Mouse (Mus musculus) bone marrow, adult 2 months (tissue): ENCODE data around the gene Gucy2d. TPM values are rescaled to one million over a fixed set of nuclear protein-coding genes. Genes with fewer than 3 reads are reported as not detected.

Experiments used
- H3K27ac ChIP-seq: fragments of 200-500 bp; 2 replicates; pipeline ENCODE4 v1.5.1; 2012; ENCODE audit warnings: low read depth, mild to moderate bottlenecking, control low read depth, inconsistent platforms, low read length; ENCODE audit not compliant: control insufficient read depth, poor library complexity, insufficient read depth
- H3K4me1 ChIP-seq: fragments of 200-500 bp; 2 replicates; pipeline ENCODE4 v1.6.1; 2011; ENCODE audit warnings: low read length; ENCODE audit not compliant: control insufficient read depth, insufficient read depth
- H3K4me3 ChIP-seq: fragments of 200-500 bp; replicated peaks from 2 replicates; pipeline ENCODE3; 2011; ENCODE audit warnings: mild to moderate bottlenecking, low read depth, low read length, control low read depth; ENCODE audit not compliant: control insufficient read depth
- CTCF ChIP-seq: fragments of 200-500 bp; IDR thresholded peaks from 2 replicates; pipeline ENCODE4 v1.5.1; 2011; ENCODE audit warnings: low read length, control low read depth; ENCODE audit not compliant: control insufficient read depth, insufficient read depth
- POLR2A ChIP-seq: fragments of 200-500 bp; IDR thresholded peaks from 2 replicates; pipeline ENCODE4 v1.6.1; 2011; ENCODE audit warnings: low read depth, mild to moderate bottlenecking, control low read depth, low read length, borderline replicate concordance; ENCODE audit not compliant: control insufficient read depth
- WGBS: fragments of 180-500 bp; shearing (Covaris S2); methylation state at CpG from one replicate; pipeline ENCODE4 v1.1.7; 2018; 5-methylcytosine and 5-hydroxymethylcytosine counted together
- polyA plus RNA-seq: library from polyadenylated mRNA; stranded (reverse); fragments of >200 nt; gene quantifications from 2 replicates; pipeline ENCODE4 v1.2.4, GENCODE M21; 2011; ENCODE audit warnings: low replicate concordance; ENCODE audit not compliant: missing spikeins, insufficient read depth, insufficient read length

Gucy2d gene
- polyA plus RNA-seq, 1 experiment, result not detected

DNA sequence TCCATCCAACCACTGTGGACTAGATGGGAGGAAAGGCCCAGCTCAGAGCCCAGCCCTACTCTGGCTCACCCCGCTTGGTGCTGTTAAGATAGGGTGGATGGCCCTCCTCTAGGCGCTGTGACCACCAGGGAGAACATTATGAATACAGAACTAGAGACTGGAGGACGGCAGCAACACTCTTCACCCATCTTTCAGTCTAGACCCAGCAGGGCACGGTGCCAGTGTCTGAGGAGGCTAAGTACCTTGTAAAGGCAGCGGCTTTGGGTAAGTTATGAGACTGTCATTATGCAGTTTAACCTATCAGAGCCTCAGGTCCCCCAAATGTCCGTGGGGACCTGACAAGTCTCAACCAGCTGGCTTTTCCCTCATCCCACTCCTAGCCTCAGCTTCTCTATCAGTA is 48.9 kb downstream of the Gucy2d start, which contains the start of gene Lrrc32:
Lrrc32 (plus strand) TSS at position 153 of the 400 bp plus-strand sequence.
- WGBS, result 41% methylated on average over 6 of the region's 6 CpGs
- peak within 1 kb of the TSS; percentile 24 for H3K4me3 ChIP-seq
- TF ChIP-seq CTCF (no peak), POLR2A (no peak)
- no peak within 1 kb of the TSS; the same call in 1 of the 2 replicates for H3K27ac ChIP-seq
- peaks cover 6% of the 10 kb centered on the region for H3K4me1 ChIP-seq

GRCm38 (mm10) chr7:98489623-98490084 is 49.4 kb downstream of the Gucy2d start:
- under 1% methylated on average over 50 of the region's 50 CpGs for WGBS
- Histone ChIP-seq H3K27ac (no peak overlapping the region; the same call in 1 of the 2 replicates), H3K4me3 (no peak overlapping the region), H3K4me1 (peaks cover 6% of the 10 kb centered on the region)
- TF ChIP-seq POLR2A (no peak; the same call in 1 of the 2 replicates), CTCF (no peak)

GRCm38 (mm10) chr7:98490328-98490727 is 50.1 kb downstream of the Gucy2d start:
- H3K4me3 ChIP-seq, result no peak overlapping the region
- TF ChIP-seq CTCF (no peak), POLR2A (no peak)
- no peak overlapping the region for H3K27ac ChIP-seq
- peaks cover 6% of the 10 kb centered on the region for H3K4me1 ChIP-seq
- 57% methylated on average over 4 of the region's 4 CpGs for WGBS

DNA sequence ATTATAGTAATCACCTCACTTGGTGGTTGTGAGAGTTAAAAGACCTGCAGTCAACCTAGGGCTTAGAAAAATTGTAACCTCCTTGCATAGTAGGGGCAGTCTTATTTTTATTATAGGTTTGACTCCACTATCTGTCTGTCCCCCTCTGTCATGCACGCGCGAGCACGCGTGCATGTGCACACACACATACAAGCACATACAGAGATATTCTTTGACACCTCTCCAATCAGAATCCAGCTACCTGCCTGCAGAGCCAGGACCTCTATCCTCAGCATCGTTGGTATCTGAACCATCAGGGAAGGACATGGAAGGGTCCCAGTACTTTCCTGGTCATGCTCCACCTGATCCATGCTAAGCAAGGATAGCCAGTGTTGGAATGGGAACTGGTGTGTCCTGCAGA is 50.7 kb downstream of the Gucy2d start:
- 88% methylated on average over 6 of the region's 6 CpGs for WGBS
- Histone ChIP-seq H3K4me3 (no peak overlapping the region), H3K27ac (no peak overlapping the region), H3K4me1 (peaks cover 4% of the 10 kb centered on the region)
- TF ChIP-seq POLR2A (no peak), CTCF (no peak)

GRCm38 (mm10) chr7:98491451-98492200 is 51.4 kb downstream of the Gucy2d start:
- 59% methylated on average over 9 of the region's 9 CpGs for WGBS
- peaks cover 2% of the 10 kb centered on the region for H3K4me1 ChIP-seq
- TF ChIP-seq POLR2A (no peak), CTCF (no peak)
- no peak overlapping the region for H3K4me3 ChIP-seq
- H3K27ac ChIP-seq, result no peak overlapping the region

DNA sequence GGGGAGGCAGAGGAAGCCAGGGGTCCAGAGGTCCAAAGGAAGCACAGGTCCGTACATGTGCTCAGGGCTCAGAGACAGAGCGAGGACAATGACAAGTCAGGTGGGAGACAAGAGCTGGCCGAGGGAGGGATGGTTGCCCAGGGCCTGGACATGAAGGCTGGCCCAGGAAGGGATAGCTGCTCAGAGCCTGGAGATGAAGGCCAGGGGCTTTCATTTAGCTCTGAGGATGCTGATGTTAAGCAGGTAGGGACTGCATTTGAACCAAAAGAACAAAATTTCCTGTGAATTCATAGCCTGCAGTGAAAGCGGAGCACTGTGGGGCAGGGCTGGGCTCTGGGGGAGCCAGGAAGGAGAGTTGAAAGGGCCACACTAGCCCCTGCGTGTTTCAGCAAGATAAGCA is 52.1 kb downstream of the Gucy2d start:
- Histone ChIP-seq H3K4me1 (peaks cover 2% of the 10 kb centered on the region), H3K4me3 (no peak overlapping the region), H3K27ac (no peak overlapping the region)
- no peak for TF ChIP-seq POLR2A
- TF ChIP-seq CTCF, result no peak
- 75% methylated on average over 5 of the region's 5 CpGs for WGBS

- Histone ChIP-seq H3K4me3 (no peak overlapping the region), H3K27ac (no peak overlapping the region), H3K4me1 (peaks cover 2% of the 10 kb centered on the region)
- 48% methylated on average over 2 of the region's 2 CpGs for WGBS
- TF ChIP-seq CTCF (no peak), POLR2A (no peak)
Observed at GRCm38 (mm10) chr7:98493307-98493706, 53.1 kb downstream of the Gucy2d start.

DNA sequence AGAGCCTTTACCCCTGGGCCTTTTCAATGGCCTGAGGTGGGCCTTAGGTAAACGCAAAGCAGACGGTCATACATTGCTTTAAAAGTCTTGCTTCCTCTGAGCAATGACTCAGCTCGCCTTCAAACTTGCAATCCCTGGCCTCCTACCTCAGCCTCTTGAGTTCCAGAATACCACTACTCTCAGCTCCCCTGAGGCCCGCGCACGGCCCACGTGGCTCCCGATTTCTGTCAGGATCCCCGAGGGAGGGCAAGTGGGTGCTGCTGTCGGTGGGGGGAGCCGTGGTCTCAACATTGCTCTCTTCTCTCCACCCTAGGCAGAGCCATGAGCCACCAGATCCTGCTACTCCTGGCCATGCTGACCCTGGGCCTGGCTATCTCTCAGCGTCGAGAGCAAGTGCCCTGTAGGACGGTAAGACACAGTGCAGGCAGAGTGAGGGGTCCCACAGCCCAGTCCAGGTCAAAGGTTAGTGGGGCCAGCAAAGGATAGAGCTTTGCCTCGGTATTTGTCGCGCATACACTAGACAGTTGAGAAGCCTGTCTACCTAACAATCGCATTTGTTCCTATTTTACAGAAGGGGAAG is 53.8 kb downstream of the Gucy2d start:
- Histone ChIP-seq H3K27ac (no peak overlapping the region), H3K4me3 (no peak overlapping the region), H3K4me1 (no peaks in the 10 kb centered on the region; the same call in 1 of the 2 replicates)
- TF ChIP-seq POLR2A (no peak), CTCF (no peak)
- WGBS, result 24% methylated on average over 18 of the region's 18 CpGs
